Mouse (Mus musculus): ENCODE measurements around the gene 4930402F06Rik. TPM values are rescaled to one million over a fixed set of nuclear protein-coding genes. Genes with fewer than 3 reads are reported as not detected.

4930402F06Rik gene
- polyA plus RNA-seq, 1 experiment from 2014 or later = not detected

- Histone ChIP-seq H3K27ac (peak overlapping the region; percentile 43; the same call in 1 of the 2 replicates), H3K4me2 (0 out of 2 replicates have a peak overlapping the region, but pooled peaks have one; percentile 5), H3K4me1 (peaks cover 35% of the 10 kb centered on the region), H3K27me3 (no peaks in the 10 kb centered on the region), H3K36me3 (no peaks in the 10 kb centered on the region), H3K9ac (no peak overlapping the region), H3K9me3 (no peaks in the 10 kb centered on the region), H3K4me3 (no peak overlapping the region)
- no peak for ATAC-seq (ENCODE audit: insufficient number of reproducible peaks, low FRiP score, low TSS enrichment, low read depth)
- WGBS = 18% methylated on average over 7 of the region's 7 CpGs
These were observed 35.5 kb upstream of the 4930402F06Rik start for GRCm38 (mm10) chr2:35432472-35432871.

GRCm38 (mm10) chr2:35432011-35432410 lies 35.0 kb upstream of the 4930402F06Rik start:
- Histone ChIP-seq H3K4me1 (peaks cover 35% of the 10 kb centered on the region), H3K4me2 (0 out of 2 replicates have a peak overlapping the region, but pooled peaks have one; percentile 5), H3K9ac (no peak overlapping the region), H3K9me3 (no peaks in the 10 kb centered on the region), H3K36me3 (no peaks in the 10 kb centered on the region), H3K27me3 (no peaks in the 10 kb centered on the region), H3K27ac (0 out of 2 replicates have a peak overlapping the region, but pooled peaks have one; percentile 43), H3K4me3 (no peak overlapping the region)
- 21% methylated on average over 7 of the region's 7 CpGs for WGBS
- 0 out of 2 replicates have a peak, but pooled peaks have one; percentile 17 for ATAC-seq (ENCODE audit: insufficient number of reproducible peaks, low FRiP score, low TSS enrichment, low read depth)

GRCm38 (mm10) chr2:35430806-35431205 lies 33.8 kb upstream of the 4930402F06Rik start:
- H3K4me3 ChIP-seq = no peak overlapping the region
- H3K9ac ChIP-seq = no peak overlapping the region
- no peak for ATAC-seq (ENCODE audit: insufficient number of reproducible peaks, low FRiP score, low TSS enrichment, low read depth)
- H3K4me1 ChIP-seq = peaks cover 35% of the 10 kb centered on the region
- H3K36me3 ChIP-seq = no peaks in the 10 kb centered on the region
- WGBS = 77% methylated on average over 8 of the region's 8 CpGs
- H3K9me3 ChIP-seq = no peaks in the 10 kb centered on the region
- H3K27me3 ChIP-seq = no peaks in the 10 kb centered on the region
- no peak overlapping the region for H3K4me2 ChIP-seq
- H3K27ac ChIP-seq = no peak overlapping the region

- WGBS = 60% methylated on average over 4 of the region's 4 CpGs
- Histone ChIP-seq H3K36me3 (no peaks in the 10 kb centered on the region), H3K4me1 (peaks cover 22% of the 10 kb centered on the region), H3K9ac (no peak overlapping the region), H3K4me2 (no peak overlapping the region), H3K9me3 (no peaks in the 10 kb centered on the region), H3K27ac (no peak overlapping the region), H3K27me3 (no peaks in the 10 kb centered on the region), H3K4me3 (no peak overlapping the region)
- ATAC-seq (ENCODE audit: insufficient number of reproducible peaks, low FRiP score, low TSS enrichment, low read depth) = no peak
These were observed 31.8 kb upstream of the 4930402F06Rik start for GRCm38 (mm10) chr2:35428615-35429300.

GRCm38 (mm10) chr2:35427559-35427958 lies 30.6 kb upstream of the 4930402F06Rik start:
- Histone ChIP-seq H3K9ac (no peak overlapping the region), H3K27me3 (no peaks in the 10 kb centered on the region), H3K4me3 (no peak overlapping the region), H3K4me2 (no peak overlapping the region), H3K36me3 (no peaks in the 10 kb centered on the region), H3K4me1 (peaks cover 10% of the 10 kb centered on the region), H3K9me3 (no peaks in the 10 kb centered on the region), H3K27ac (no peak overlapping the region)
- no peak for ATAC-seq (ENCODE audit: insufficient number of reproducible peaks, low FRiP score, low TSS enrichment, low read depth)
- 40% methylated on average over 2 of the region's 2 CpGs for WGBS

- no peak overlapping the region for H3K4me3 ChIP-seq
- H3K27ac ChIP-seq = no peak overlapping the region
- H3K36me3 ChIP-seq = peaks cover 25% of the 10 kb centered on the region
- H3K9me3 ChIP-seq = no peaks in the 10 kb centered on the region
- no peak overlapping the region for H3K4me2 ChIP-seq
- no peak for ATAC-seq (ENCODE audit: insufficient number of reproducible peaks, low FRiP score, low TSS enrichment, low read depth)
- H3K4me1 ChIP-seq = no peaks in the 10 kb centered on the region
- WGBS = 86% methylated on average over 1 of the region's 1 CpGs
- H3K27me3 ChIP-seq = no peaks in the 10 kb centered on the region
- H3K9ac ChIP-seq = no peak overlapping the region
These were observed 26.9 kb upstream of the 4930402F06Rik start for GRCm38 (mm10) chr2:35423711-35424339.

GRCm38 (mm10) chr2:35422384-35422783 lies 25.4 kb upstream of the 4930402F06Rik start:
- Histone ChIP-seq H3K36me3 (peaks cover 25% of the 10 kb centered on the region), H3K9ac (no peak overlapping the region), H3K4me2 (no peak overlapping the region), H3K9me3 (no peaks in the 10 kb centered on the region), H3K4me3 (no peak overlapping the region), H3K4me1 (no peaks in the 10 kb centered on the region), H3K27ac (no peak overlapping the region), H3K27me3 (no peaks in the 10 kb centered on the region)
- 65% methylated on average over 3 of the region's 3 CpGs for WGBS
- ATAC-seq (ENCODE audit: insufficient number of reproducible peaks, low FRiP score, low TSS enrichment, low read depth) = no peak

- H3K4me1 ChIP-seq = no peaks in the 10 kb centered on the region
- H3K36me3 ChIP-seq = peaks cover 25% of the 10 kb centered on the region
- WGBS = 82% methylated on average over 1 of the region's 1 CpGs
These were observed 23.7 kb upstream of the 4930402F06Rik start for GRCm38 (mm10) chr2:35420681-35421080.

GRCm38 (mm10) chr2:35419671-35420070 lies 22.7 kb upstream of the 4930402F06Rik start:
- no peak overlapping the region for H3K27ac ChIP-seq
- peaks cover 25% of the 10 kb centered on the region for H3K36me3 ChIP-seq
- H3K4me1 ChIP-seq = no peaks in the 10 kb centered on the region
- H3K4me2 ChIP-seq = no peak overlapping the region
- 91% methylated on average over 2 of the region's 2 CpGs for WGBS
- H3K4me3 ChIP-seq = no peak overlapping the region
- ATAC-seq (ENCODE audit: insufficient number of reproducible peaks, low FRiP score, low TSS enrichment, low read depth) = no peak
- H3K27me3 ChIP-seq = no peaks in the 10 kb centered on the region
- no peak overlapping the region for H3K9ac ChIP-seq
- no peaks in the 10 kb centered on the region for H3K9me3 ChIP-seq

More at GRCm38 (mm10) chr2:35420681-35421080, 23.7 kb upstream of the 4930402F06Rik start:
- Histone ChIP-seq H3K27ac (no peak overlapping the region), H3K4me2 (no peak overlapping the region), H3K27me3 (no peaks in the 10 kb centered on the region), H3K4me3 (no peak overlapping the region), H3K9ac (no peak overlapping the region), H3K9me3 (no peaks in the 10 kb centered on the region)
- no peak for ATAC-seq (ENCODE audit: insufficient number of reproducible peaks, low FRiP score, low TSS enrichment, low read depth)

- WGBS = 88% methylated on average over 1 of the region's 4 CpGs
- Histone ChIP-seq H3K4me1 (no peaks in the 10 kb centered on the region), H3K4me2 (no peak overlapping the region), H3K27ac (no peak overlapping the region), H3K4me3 (no peak overlapping the region), H3K9me3 (no peaks in the 10 kb centered on the region), H3K36me3 (peaks cover 25% of the 10 kb centered on the region), H3K9ac (no peak overlapping the region), H3K27me3 (no peaks in the 10 kb centered on the region)
- ATAC-seq (ENCODE audit: insufficient number of reproducible peaks, low FRiP score, low TSS enrichment, low read depth) = no peak
These were observed 22.3 kb upstream of the 4930402F06Rik start for GRCm38 (mm10) chr2:35419243-35419642.

- Histone ChIP-seq H3K27me3 (no peaks in the 10 kb centered on the region), H3K4me1 (no peaks in the 10 kb centered on the region), H3K4me3 (no peak overlapping the region), H3K4me2 (no peak overlapping the region), H3K36me3 (peaks cover 25% of the 10 kb centered on the region), H3K9ac (no peak overlapping the region), H3K9me3 (no peaks in the 10 kb centered on the region), H3K27ac (no peak overlapping the region)
- ATAC-seq (ENCODE audit: insufficient number of reproducible peaks, low FRiP score, low TSS enrichment, low read depth) = no peak
- 83% methylated on average over 1 of the region's 1 CpGs for WGBS
These were observed 20.3 kb upstream of the 4930402F06Rik start for GRCm38 (mm10) chr2:35417231-35417630.

- no peak overlapping the region for H3K9ac ChIP-seq
These were observed 19.5 kb upstream of the 4930402F06Rik start for GRCm38 (mm10) chr2:35416473-35416872.

More at GRCm38 (mm10) chr2:35416473-35416872, 19.5 kb upstream of the 4930402F06Rik start:
- WGBS = 77% methylated on average over 6 of the region's 6 CpGs
- Histone ChIP-seq H3K27me3 (no peaks in the 10 kb centered on the region), H3K4me3 (no peak overlapping the region), H3K4me2 (no peak overlapping the region), H3K9me3 (no peaks in the 10 kb centered on the region), H3K4me1 (no peaks in the 10 kb centered on the region), H3K36me3 (peaks cover 19% of the 10 kb centered on the region), H3K27ac (no peak overlapping the region)
- ATAC-seq (ENCODE audit: insufficient number of reproducible peaks, low FRiP score, low TSS enrichment, low read depth) = no peak

All from limb, embryonic 15.5 days (tissue).